Mouse (Mus musculus): ENCODE measurements around the gene Ajuba. TPM values are rescaled to one million over a fixed set of nuclear protein-coding genes. Genes with fewer than 3 reads are reported as not detected.

Ajuba gene
- polyA plus RNA-seq, 1 experiment from 2014 or later = 72.2 TPM

GRCm38 (mm10) chr14:54591056-54591455 lies 13.7 kb upstream of the Ajuba start:
- Histone ChIP-seq H3K36me3 (peaks cover 60% of the 10 kb centered on the region), H3K27me3 (no peaks in the 10 kb centered on the region), H3K4me2 (no peak overlapping the region), H3K4me1 (replicated peaks) (peaks cover 7% of the 10 kb centered on the region), H3K4me3 (replicated peaks) (no peak overlapping the region), H3K9me3 (0 out of 2 replicates have a peak, but pooled peaks cover 7% of the 10 kb centered on the region), H3K9ac (replicated peaks) (no peak overlapping the region), H3K27ac (no peak overlapping the region)
- ATAC-seq (ENCODE audit: insufficient number of reproducible peaks, insufficient read depth, low FRiP score, low TSS enrichment, low read depth) = no peak
- 89% methylated on average over 16 of the region's 16 CpGs for WGBS

GRCm38 (mm10) chr14:54583681-54584338 lies 6.5 kb upstream of the Ajuba start:
- Histone ChIP-seq H3K9ac (replicated peaks) (no peak overlapping the region), H3K4me2 (no peak overlapping the region), H3K27ac (no peak overlapping the region), H3K27me3 (no peaks in the 10 kb centered on the region), H3K4me1 (replicated peaks) (no peaks in the 10 kb centered on the region), H3K4me3 (replicated peaks) (no peak overlapping the region), H3K9me3 (no peaks in the 10 kb centered on the region), H3K36me3 (peaks cover 51% of the 10 kb centered on the region)
- 51% methylated on average over 7 of the region's 7 CpGs for WGBS
- no peak for ATAC-seq (ENCODE audit: insufficient number of reproducible peaks, insufficient read depth, low FRiP score, low TSS enrichment, low read depth)

- Histone ChIP-seq H3K36me3 (peaks cover 49% of the 10 kb centered on the region), H3K9ac (replicated peaks) (no peak overlapping the region), H3K4me1 (replicated peaks) (0 out of 2 replicates have a peak, but pooled peaks cover 6% of the 10 kb centered on the region), H3K9me3 (no peaks in the 10 kb centered on the region), H3K27me3 (no peaks in the 10 kb centered on the region), H3K4me3 (replicated peaks) (no peak overlapping the region), H3K27ac (no peak overlapping the region), H3K4me2 (no peak overlapping the region)
- WGBS = 90% methylated on average over 9 of the region's 9 CpGs
- ATAC-seq (ENCODE audit: insufficient number of reproducible peaks, insufficient read depth, low FRiP score, low TSS enrichment, low read depth) = no peak
These were observed 5.2 kb upstream of the Ajuba start for GRCm38 (mm10) chr14:54582536-54582935.

GRCm38 (mm10) chr14:54579638-54580037 lies 2.3 kb upstream of the Ajuba start:
- Histone ChIP-seq H3K4me3 (replicated peaks) (no peak overlapping the region), H3K27ac (no peak overlapping the region), H3K9ac (replicated peaks) (no peak overlapping the region), H3K27me3 (no peaks in the 10 kb centered on the region), H3K4me1 (replicated peaks) (peaks cover 10% of the 10 kb centered on the region), H3K9me3 (no peaks in the 10 kb centered on the region), H3K36me3 (peaks cover 24% of the 10 kb centered on the region), H3K4me2 (no peak overlapping the region)
- 77% methylated on average over 7 of the region's 7 CpGs for WGBS
- no peak for ATAC-seq (ENCODE audit: insufficient number of reproducible peaks, insufficient read depth, low FRiP score, low TSS enrichment, low read depth)

- Histone ChIP-seq H3K4me2 (peak overlapping the region; percentile 85), H3K9me3 (no peaks in the 10 kb centered on the region), H3K27ac (peak overlapping the region; percentile 96), H3K9ac (replicated peaks) (peak overlapping the region; percentile 97), H3K27me3 (no peaks in the 10 kb centered on the region), H3K4me3 (replicated peaks) (peak overlapping the region; percentile 99), H3K36me3 (peaks cover 25% of the 10 kb centered on the region), H3K4me1 (replicated peaks) (peaks cover 25% of the 10 kb centered on the region)
- ATAC-seq (ENCODE audit: insufficient number of reproducible peaks, insufficient read depth, low FRiP score, low TSS enrichment, low read depth) = no peak
- under 1% methylated on average over 10 of the region's 10 CpGs for WGBS
These were observed 705 bp upstream of the Ajuba start for GRCm38 (mm10) chr14:54578063-54578462.

- peak overlapping the region; percentile 97 for H3K9ac ChIP-seq (replicated peaks)
- H3K4me2 ChIP-seq = peak overlapping the region; percentile 85
- under 1% methylated on average over 84 of the region's 84 CpGs for WGBS
- peaks cover 28% of the 10 kb centered on the region for H3K36me3 ChIP-seq
- peak overlapping the region; percentile 99 for H3K4me3 ChIP-seq (replicated peaks)
- H3K9me3 ChIP-seq = no peaks in the 10 kb centered on the region
- H3K27me3 ChIP-seq = no peaks in the 10 kb centered on the region
- peaks cover 36% of the 10 kb centered on the region for H3K4me1 ChIP-seq (replicated peaks)
- peak overlapping the region; percentile 96 for H3K27ac ChIP-seq
- ATAC-seq (ENCODE audit: insufficient number of reproducible peaks, insufficient read depth, low FRiP score, low TSS enrichment, low read depth) = no peak
These were observed 893 bp downstream of the Ajuba start for GRCm38 (mm10) chr14:54576241-54577088.

- Histone ChIP-seq H3K27me3 (no peaks in the 10 kb centered on the region), H3K36me3 (peaks cover 36% of the 10 kb centered on the region), H3K4me1 (replicated peaks) (peaks cover 36% of the 10 kb centered on the region), H3K27ac (peak overlapping the region; percentile 96), H3K4me2 (peak overlapping the region; percentile 85), H3K9me3 (no peaks in the 10 kb centered on the region), H3K9ac (replicated peaks) (peak overlapping the region; percentile 97), H3K4me3 (replicated peaks) (peak overlapping the region; percentile 99)
- ATAC-seq (ENCODE audit: insufficient number of reproducible peaks, insufficient read depth, low FRiP score, low TSS enrichment, low read depth) = peak; percentile 23; the same call in 1 of the 2 replicates
- under 1% methylated on average over 39 of the region's 39 CpGs for WGBS
These were observed 1.7 kb downstream of the Ajuba start for GRCm38 (mm10) chr14:54575631-54576030.

GRCm38 (mm10) chr14:54575031-54575430 lies 2.3 kb downstream of the Ajuba start:
- peak overlapping the region; percentile 76 for H3K27ac ChIP-seq
- peaks cover 36% of the 10 kb centered on the region for H3K4me1 ChIP-seq (replicated peaks)
- H3K9me3 ChIP-seq = no peaks in the 10 kb centered on the region
- no peaks in the 10 kb centered on the region for H3K27me3 ChIP-seq
- H3K9ac ChIP-seq (replicated peaks) = peak overlapping the region; percentile 97
- ATAC-seq (ENCODE audit: insufficient number of reproducible peaks, insufficient read depth, low FRiP score, low TSS enrichment, low read depth) = no peak
- peaks cover 41% of the 10 kb centered on the region for H3K36me3 ChIP-seq
- 4% methylated on average over 8 of the region's 8 CpGs for WGBS
- H3K4me3 ChIP-seq (replicated peaks) = peak overlapping the region; percentile 99
- peak overlapping the region; percentile 85 for H3K4me2 ChIP-seq

GRCm38 (mm10) chr14:54574253-54574652 lies 3.1 kb downstream of the Ajuba start:
- peaks cover 49% of the 10 kb centered on the region for H3K36me3 ChIP-seq
- no peaks in the 10 kb centered on the region for H3K9me3 ChIP-seq
- peak overlapping the region; percentile 76 for H3K27ac ChIP-seq
- H3K9ac ChIP-seq (replicated peaks) = peak overlapping the region; percentile 97
- no peaks in the 10 kb centered on the region for H3K27me3 ChIP-seq
- no peak for ATAC-seq (ENCODE audit: insufficient number of reproducible peaks, insufficient read depth, low FRiP score, low TSS enrichment, low read depth)
- peak overlapping the region; percentile 99 for H3K4me3 ChIP-seq (replicated peaks)
- peak overlapping the region; percentile 85 for H3K4me2 ChIP-seq
- WGBS = 21% methylated on average over 4 of the region's 4 CpGs
- peaks cover 36% of the 10 kb centered on the region for H3K4me1 ChIP-seq (replicated peaks)

- Histone ChIP-seq H3K4me2 (peak overlapping the region; percentile 85), H3K27ac (peak overlapping the region; percentile 76), H3K9me3 (no peaks in the 10 kb centered on the region), H3K27me3 (no peaks in the 10 kb centered on the region), H3K4me3 (replicated peaks) (peak overlapping the region; percentile 99), H3K4me1 (replicated peaks) (peaks cover 30% of the 10 kb centered on the region), H3K36me3 (peaks cover 61% of the 10 kb centered on the region), H3K9ac (replicated peaks) (peak overlapping the region; percentile 97)
- peak; percentile 16; the same call in 1 of the 2 replicates for ATAC-seq (ENCODE audit: insufficient number of reproducible peaks, insufficient read depth, low FRiP score, low TSS enrichment, low read depth)
- 15% methylated on average over 14 of the region's 14 CpGs for WGBS
These were observed 4.3 kb downstream of the Ajuba start for GRCm38 (mm10) chr14:54572790-54573736.
